Mouse (Mus musculus) hindlimb bud, embryonic 11.5 days (tissue): Measurements from ENCODE around the gene Rgmb.
A peak's percentile ranks its signal among the peaks of the same experiment; 100 is the strongest.

Experiments used
- DNase-seq: peaks from one replicate; pipeline ENCODE4 v3.0.0-alpha.2; 2012; ENCODE audit warnings: low read depth, low spot score; ENCODE audit errors: extremely low spot score

Rgmb gene

DNA sequence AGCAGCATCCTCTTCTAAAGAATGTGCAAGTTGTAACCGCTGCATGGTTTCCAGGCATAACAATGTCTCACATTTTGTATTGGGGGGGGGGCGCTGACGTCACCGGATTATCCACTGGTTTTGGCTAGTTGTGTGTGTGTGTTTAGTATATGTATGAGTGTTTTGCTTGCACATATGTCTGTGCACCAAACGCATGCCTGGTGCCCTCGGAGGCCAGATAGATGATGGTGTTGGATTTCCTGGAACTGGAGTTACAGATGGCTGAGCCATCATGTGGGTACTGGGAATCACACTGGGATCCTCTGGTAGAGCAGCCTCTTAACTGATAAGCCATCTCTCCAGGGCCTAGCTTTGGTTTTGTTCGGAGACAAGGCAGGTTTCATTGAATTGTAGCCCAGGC, 8.5 kb downstream of the Rgmb start:
- DNase-seq = no peak

DNA sequence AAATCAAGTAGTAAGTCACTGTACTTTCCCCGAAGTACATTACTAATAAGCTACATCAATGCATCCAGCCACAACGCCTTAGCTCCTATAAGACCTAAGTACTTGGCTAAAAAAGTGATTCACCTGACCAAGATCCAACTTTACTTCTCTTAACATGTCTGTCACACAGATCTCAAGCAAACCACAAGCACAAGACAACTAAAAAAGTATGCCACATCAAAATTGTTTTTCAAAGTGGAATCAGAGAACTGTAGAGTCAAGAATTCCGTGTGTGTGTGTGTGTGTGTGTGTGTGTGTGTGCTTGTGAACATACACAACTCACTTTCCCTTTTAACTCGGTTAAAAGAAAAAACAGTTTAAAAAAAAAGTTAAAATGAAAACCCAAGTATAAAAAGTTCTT, 9.1 kb downstream of the Rgmb start:
- DNase-seq = no peak

DNA sequence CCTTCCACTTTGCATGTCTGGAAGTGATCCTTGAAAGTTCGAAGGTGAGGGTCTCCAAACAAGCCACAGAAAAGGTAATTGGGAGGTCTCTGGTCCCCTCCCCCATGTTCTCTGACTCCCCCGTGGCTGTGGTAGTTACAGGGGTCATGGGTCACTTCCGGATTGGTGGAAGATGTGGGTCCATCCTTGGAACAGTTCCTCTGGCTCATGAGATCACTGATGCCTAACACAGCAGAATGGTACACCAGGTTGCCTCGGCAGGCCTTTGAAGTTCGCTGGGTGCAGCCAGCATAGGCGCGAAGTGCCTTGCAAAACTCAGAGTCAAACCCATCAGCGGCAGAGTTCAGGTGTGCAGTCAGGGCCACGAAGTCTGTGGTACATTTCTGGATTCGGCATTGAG, 10.1 kb downstream of the Rgmb start:
- DNase-seq = no peak

GRCm38 (mm10) chr17:15820146-15820545, 10.7 kb downstream of the Rgmb start:
- no peak for DNase-seq

GRCm38 (mm10) chr17:15818372-15818771, 12.5 kb downstream of the Rgmb start:
- no peak for DNase-seq

- no peak for DNase-seq
These were observed 13.2 kb downstream of the Rgmb start for GRCm38 (mm10) chr17:15817634-15818033.

GRCm38 (mm10) chr17:15817096-15817450, 13.8 kb downstream of the Rgmb start:
- DNase-seq = no peak

- no peak for DNase-seq
These were observed 14.3 kb downstream of the Rgmb start for GRCm38 (mm10) chr17:15816379-15817095.

DNA sequence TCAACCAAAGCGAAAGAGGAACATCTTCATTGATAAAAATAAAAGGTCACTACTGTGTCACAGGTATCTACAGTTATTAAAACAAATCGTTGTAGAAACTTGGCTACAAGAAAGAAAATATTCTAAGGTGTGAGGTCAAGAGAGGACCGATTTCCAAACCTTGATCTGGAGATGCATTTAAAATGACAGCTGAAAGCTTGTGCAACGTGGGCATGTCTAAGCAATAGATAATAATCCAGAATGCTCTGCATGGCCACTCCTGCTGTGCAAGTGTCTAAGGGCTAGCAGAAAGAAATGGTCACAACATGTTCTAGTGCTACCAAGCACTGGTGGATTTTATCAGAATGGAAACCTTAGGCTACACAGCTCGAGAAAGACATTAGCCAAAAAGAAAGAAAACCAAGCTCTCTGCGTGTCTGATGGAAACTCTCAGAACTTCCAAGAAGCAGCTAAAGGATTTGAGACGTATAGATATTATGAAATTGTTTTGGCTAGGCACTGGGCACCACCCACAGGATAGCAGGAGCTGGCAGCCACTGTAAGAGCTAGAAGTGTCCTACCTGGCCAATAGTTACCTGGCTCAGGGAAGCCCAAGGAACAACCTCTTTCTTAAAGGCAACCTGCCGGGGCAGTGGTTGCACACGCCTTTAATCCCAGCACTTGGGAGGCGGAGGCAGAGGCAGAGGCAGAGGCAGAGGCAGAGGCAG, 15.4 kb downstream of the Rgmb start:
- no peak for DNase-seq

- no peak for DNase-seq
These were observed 17.1 kb downstream of the Rgmb start for GRCm38 (mm10) chr17:15813658-15814212.

GRCm38 (mm10) chr17:15812136-15812778, 18.6 kb downstream of the Rgmb start:
- DNase-seq = no peak

- DNase-seq = no peak
These were observed 20.9 kb downstream of the Rgmb start for GRCm38 (mm10) chr17:15809949-15810348.

- DNase-seq = peak; percentile 78
These were observed 22.1 kb downstream of the Rgmb start for GRCm38 (mm10) chr17:15808468-15809374.

GRCm38 (mm10) chr17:15808015-15808414, 22.8 kb downstream of the Rgmb start:
- DNase-seq = no peak

DNA sequence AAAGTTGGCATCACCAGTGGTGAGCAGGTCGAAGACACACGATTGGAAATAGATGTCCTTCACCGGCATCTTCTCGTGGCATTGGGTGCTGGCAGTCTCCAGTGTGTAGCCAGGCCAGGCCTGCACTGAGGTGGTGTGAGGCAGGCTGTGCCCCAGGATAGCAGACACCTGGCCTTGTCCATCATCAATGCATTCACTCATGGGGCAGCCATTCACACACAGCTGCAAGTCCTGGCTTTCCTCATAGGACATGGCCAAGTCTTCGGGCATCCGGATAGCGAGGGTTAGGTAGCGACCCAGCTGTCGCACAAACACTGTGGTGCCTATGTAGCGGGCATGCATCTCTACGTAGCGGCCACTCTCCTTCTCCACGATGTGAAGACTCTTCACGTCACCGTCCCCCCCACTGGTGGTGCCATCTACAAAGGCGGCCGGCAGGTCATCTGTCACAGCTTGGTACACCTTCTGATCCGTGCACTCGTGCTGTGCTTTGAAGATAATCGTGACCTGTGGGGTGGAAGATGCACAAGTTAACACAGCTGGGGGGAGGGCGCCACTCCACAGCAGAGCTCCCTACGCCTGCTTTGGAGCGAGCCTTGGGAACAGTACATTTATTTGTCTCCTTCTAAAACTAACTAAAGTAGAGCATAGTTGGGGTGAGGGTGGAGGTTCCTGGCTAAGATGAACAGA, 23.4 kb downstream of the Rgmb start:
- no peak for DNase-seq

GRCm38 (mm10) chr17:15804008-15804812, 26.6 kb downstream of the Rgmb start:
- no peak for DNase-seq

GRCm38 (mm10) chr17:15799195-15799793, 31.5 kb downstream of the Rgmb start:
- no peak for DNase-seq

DNA sequence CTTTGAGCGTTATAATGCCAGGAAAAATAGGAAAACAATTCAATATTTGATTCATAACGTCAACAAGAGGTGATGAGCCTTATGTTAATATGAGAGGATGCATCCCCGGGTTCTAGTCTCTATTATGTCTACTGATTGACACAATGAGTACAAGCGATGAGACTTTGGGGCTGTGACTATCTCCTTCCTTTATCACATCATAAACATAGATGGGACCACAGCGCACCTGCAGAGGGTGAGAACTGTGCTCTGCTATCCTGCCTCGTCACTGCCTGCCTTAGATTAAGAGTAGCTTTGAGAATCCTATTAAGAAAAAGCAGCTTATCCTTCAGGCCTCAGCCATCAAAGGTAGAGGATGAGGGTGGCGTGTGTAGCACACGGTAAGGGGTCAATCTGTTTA, 40.1 kb downstream of the Rgmb start:
- DNase-seq = no peak

DNA sequence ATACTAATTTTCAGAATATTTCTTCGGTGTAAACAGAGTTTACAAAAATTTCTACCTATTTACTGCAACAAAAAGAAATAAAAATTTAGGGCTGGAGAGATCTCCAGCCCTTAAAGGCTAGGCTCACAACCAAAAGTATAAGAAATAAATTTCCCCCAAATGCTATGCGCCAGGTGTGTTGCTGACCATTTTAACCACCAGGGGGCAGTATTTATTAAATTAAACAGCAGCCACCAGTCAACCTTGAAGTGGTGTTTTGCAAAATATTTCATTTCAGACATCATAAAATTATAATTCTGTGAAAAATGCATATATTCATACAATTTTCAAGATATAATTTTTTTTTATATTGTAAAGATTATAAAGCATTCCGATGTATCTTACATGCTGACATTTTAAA, 43.8 kb downstream of the Rgmb start:
- no peak for DNase-seq
